Mouse (Mus musculus) ES-E14 (cell line): ENCODE data around the gene Ptprm. TPM values are rescaled to one million over a fixed set of nuclear protein-coding genes. Genes with fewer than 3 reads are reported as not detected.

Source experiments
- DNase-seq: peaks from one replicate; pipeline ENCODE4 v3.0.0-alpha.2; 2013; ENCODE audit warnings: low read depth, low spot score
- H3K27ac ChIP-seq: 2 replicates; pipeline ENCODE4 v1.5.1; 2012; ENCODE audit warnings: low read depth, mild to moderate bottlenecking, low read length, moderate library complexity, mixed read lengths; ENCODE audit not compliant: poor library complexity, insufficient read depth, severe bottlenecking
- H3K36me3 ChIP-seq: 2 replicates; pipeline ENCODE4 v1.6.1; 2012; ENCODE audit warnings: mild to moderate bottlenecking, low read length, moderate library complexity, mixed read lengths; ENCODE audit not compliant: control insufficient read depth, poor library complexity, insufficient read depth, severe bottlenecking
- H3K4me1 ChIP-seq, 2 experiments: fragments of 150-350 bp in 1 of 2; sonication (generic) in 1 of 2; 2 replicates each; pipeline ENCODE4 v1.6.1; 2012; ENCODE audit warnings: low read length in 2 of 2, mild to moderate bottlenecking in 1 of 2, mixed read lengths in 1 of 2; ENCODE audit not compliant: control insufficient read depth in 2 of 2, insufficient read depth in 2 of 2, poor library complexity in 1 of 2
- H3K4me3 ChIP-seq, 2 experiments: fragments of 150-350 bp in 1 of 2; sonication (generic) in 1 of 2; 2 replicates each; pipeline ENCODE4 v1.5.1; 2012; ENCODE audit warnings: low read length in 2 of 2, low read depth in 1 of 2, mild to moderate bottlenecking in 1 of 2, mixed read lengths in 1 of 2; ENCODE audit not compliant: insufficient read depth in 1 of 2, poor library complexity in 1 of 2, severe bottlenecking in 1 of 2
- H3K9ac ChIP-seq: 2 replicates; pipeline ENCODE4 v1.6.1; 2012; ENCODE audit warnings: low read depth, mild to moderate bottlenecking, low read length, mixed read lengths; ENCODE audit not compliant: poor library complexity, insufficient read depth, severe bottlenecking
- H3K9me3 ChIP-seq: fragments of 150-350 bp; sonication (generic); 2 replicates; pipeline ENCODE4 v1.6.1; 2012; ENCODE audit warnings: low read depth, mild to moderate bottlenecking, low read length; ENCODE audit not compliant: control insufficient read depth, insufficient read depth
- CHD2 ChIP-seq: IDR thresholded peaks from 2 replicates; pipeline ENCODE4 v1.6.1; 2014; ENCODE audit warnings: mild to moderate bottlenecking, low read depth, low read length, inconsistent platforms
- HCFC1 ChIP-seq: IDR thresholded peaks from 2 replicates; pipeline ENCODE4 v1.6.1; 2012; ENCODE audit warnings: low read length, inconsistent platforms, borderline replicate concordance; ENCODE audit not compliant: insufficient read depth
- MAFK ChIP-seq: IDR thresholded peaks from 2 replicates; pipeline ENCODE4 v1.6.1; 2014; ENCODE audit warnings: mild to moderate bottlenecking, low read depth, low read length, inconsistent platforms; ENCODE audit not compliant: insufficient read depth
- ZC3H11A ChIP-seq: IDR thresholded peaks from 2 replicates; pipeline ENCODE4 v1.6.1; 2012; ENCODE audit warnings: low read depth, mild to moderate bottlenecking, inconsistent platforms, low read length, borderline replicate concordance
- ZNF384 ChIP-seq: IDR thresholded peaks from 2 replicates; pipeline ENCODE4 v1.6.1; 2012; ENCODE audit warnings: low read depth, low read length, inconsistent platforms
- in situ Hi-C, 2 experiments: fragments of 600-800 bp; cut with MboI; formaldehyde crosslinking; loops; one replicate each; pipeline ENCODE4 v1.15.1; 2025; ENCODE audit warnings: low sequenced_read_pairs in 2 of 2, inconsistent platforms in 1 of 2; ENCODE audit not compliant: unreplicated experiment in 2 of 2
- total RNA-seq: library from RNA; depleted of rRNA; stranded (reverse); fragments of 300-350 nt; gene quantifications from 2 replicates; pipeline ENCODE4 v1.2.3, GENCODE M21; 2012

Gene Ptprm
- total RNA-seq, 1 experiment, result 2.9 TPM

GRCm38 (mm10) chr17:67090153-67090552 is 264.1 kb downstream of the Ptprm start:
- in situ Hi-C loops, result no loop called here
- TF ChIP-seq ZC3H11A, result no peak
- TF ChIP-seq ZNF384, result no peak
- no peak for TF ChIP-seq HCFC1
- TF ChIP-seq MAFK, result no peak
- no peak for TF ChIP-seq CHD2

GRCm38 (mm10) chr17:67089611-67090010 is 264.6 kb downstream of the Ptprm start:
- no peak for DNase-seq
- TF ChIP-seq ZNF384, result no peak
- TF ChIP-seq MAFK, result no peak
- no peak for TF ChIP-seq HCFC1
- TF ChIP-seq ZC3H11A, result no peak
- no peak for TF ChIP-seq CHD2
- Histone ChIP-seq H3K9ac (no peak overlapping the region), H3K27ac (no peak overlapping the region), H3K36me3 (no peaks in the 10 kb centered on the region), H3K9me3 (no peaks in the 10 kb centered on the region), H3K4me3 (no peak overlapping the region), H3K4me1 (no peaks in the 10 kb centered on the region)
- in situ Hi-C loops, result no loop called here

More at GRCm38 (mm10) chr17:67090153-67090552, 264.1 kb downstream of the Ptprm start:
- no peak overlapping the region for H3K27ac ChIP-seq
- H3K4me3 ChIP-seq, result no peak overlapping the region
- DNase-seq, result no peak
- H3K9ac ChIP-seq, result no peak overlapping the region
- H3K36me3 ChIP-seq, result no peaks in the 10 kb centered on the region
- no peaks in the 10 kb centered on the region for H3K9me3 ChIP-seq
- no peaks in the 10 kb centered on the region for H3K4me1 ChIP-seq

DNA sequence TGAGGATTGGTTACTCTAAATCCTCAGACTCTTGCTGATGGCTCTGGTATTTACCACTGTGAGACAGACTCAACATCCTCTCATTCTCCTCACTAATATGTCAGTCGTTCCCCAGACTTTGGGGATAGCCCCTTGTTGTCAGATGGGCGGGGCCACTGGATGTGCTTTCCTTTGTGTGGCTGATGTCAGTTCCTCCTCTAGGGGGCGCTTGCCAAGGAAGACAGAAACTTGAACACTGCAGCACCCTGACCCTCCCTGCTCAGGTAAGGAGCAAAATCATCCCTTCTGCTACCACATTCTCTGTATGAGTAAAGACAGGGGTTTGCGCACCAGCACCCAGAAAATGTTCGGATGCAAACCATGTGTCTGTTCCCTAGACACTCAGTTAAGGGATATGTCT is 266.7 kb downstream of the Ptprm start:
- Histone ChIP-seq H3K27ac (no peak overlapping the region), H3K9ac (no peak overlapping the region), H3K9me3 (no peaks in the 10 kb centered on the region), H3K4me1 (no peaks in the 10 kb centered on the region), H3K4me3 (no peak overlapping the region), H3K36me3 (no peaks in the 10 kb centered on the region)
- peak; percentile 44 for DNase-seq
- in situ Hi-C loops, result no loop called here
- TF ChIP-seq MAFK, result no peak
- TF ChIP-seq CHD2, result no peak
- no peak for TF ChIP-seq ZC3H11A
- no peak for TF ChIP-seq HCFC1
- no peak for TF ChIP-seq ZNF384

- no peak for DNase-seq
- Histone ChIP-seq H3K9me3 (no peaks in the 10 kb centered on the region), H3K36me3 (no peaks in the 10 kb centered on the region), H3K27ac (no peak overlapping the region), H3K9ac (no peak overlapping the region), H3K4me3 (no peak overlapping the region), H3K4me1 (no peaks in the 10 kb centered on the region)
- TF ChIP-seq ZC3H11A (no peak), HCFC1 (no peak), ZNF384 (no peak), MAFK (no peak), CHD2 (no peak)
- in situ Hi-C loops, result no loop called here
Observed at GRCm38 (mm10) chr17:67086811-67087210, 267.4 kb downstream of the Ptprm start.

DNA sequence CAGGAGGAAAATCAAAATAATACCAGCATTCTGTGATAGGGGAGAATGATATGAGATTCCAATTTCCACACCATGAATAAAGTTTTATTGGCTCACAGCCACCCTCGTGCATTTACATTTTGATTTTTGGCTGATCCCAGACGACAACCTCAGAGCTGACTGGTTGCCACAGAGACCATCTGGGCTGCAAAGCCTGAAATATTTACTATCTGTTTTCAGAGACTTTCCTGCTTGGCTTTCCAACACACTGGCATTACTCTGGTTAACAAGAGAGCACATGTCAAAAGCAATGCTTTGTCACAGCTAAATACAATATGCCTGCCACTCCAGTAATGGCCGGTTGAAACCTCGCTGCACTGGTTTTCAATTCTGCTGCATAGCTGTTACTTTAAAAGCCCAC is 269.8 kb downstream of the Ptprm start:
- no peaks in the 10 kb centered on the region for H3K36me3 ChIP-seq
- in situ Hi-C loops, result no loop called here
- DNase-seq, result no peak

More for the DNA sequence above, 269.8 kb downstream of the Ptprm start:
- TF ChIP-seq CHD2 (no peak), ZNF384 (no peak), ZC3H11A (no peak), HCFC1 (no peak), MAFK (no peak)
- Histone ChIP-seq H3K4me1 (no peaks in the 10 kb centered on the region), H3K27ac (no peak overlapping the region), H3K9me3 (no peaks in the 10 kb centered on the region), H3K4me3 (no peak overlapping the region), H3K9ac (no peak overlapping the region)
